Mouse (Mus musculus) heart, embryonic 13.5 days (tissue): ENCODE data around the gene Tmem132e. TPM values are rescaled to one million over a fixed set of nuclear protein-coding genes. Genes with fewer than 3 reads are reported as not detected.

Experiments used
- ATAC-seq: fragments of 200-750 bp; cut with Nextera tagmentation; 2 replicates; pipeline ENCODE4 v1.8.0; 2017; ENCODE audit warnings: moderate TSS enrichment; ENCODE audit not compliant: insufficient number of reproducible peaks, low FRiP score, low TSS enrichment; ENCODE audit errors: extremely low read depth
- H3K27ac ChIP-seq: fragments of 300-500 bp; sonication (generic); replicated peaks from 2 replicates; pipeline ENCODE4 v1.5.1; 2015; ENCODE audit warnings: moderate library complexity, mild to moderate bottlenecking, inconsistent platforms
- H3K27me3 ChIP-seq: fragments of 300-500 bp; sonication (generic); replicated peaks from 2 replicates; pipeline ENCODE4 v1.6.1; 2015; ENCODE audit warnings: mild to moderate bottlenecking, inconsistent platforms
- H3K36me3 ChIP-seq: fragments of 300-500 bp; sonication (generic); 2 replicates; pipeline ENCODE4 v1.6.1; 2015; ENCODE audit warnings: mild to moderate bottlenecking, inconsistent platforms
- H3K4me1 ChIP-seq: fragments of 300-500 bp; sonication (generic); 2 replicates; pipeline ENCODE4 v1.6.1; 2015; ENCODE audit warnings: inconsistent platforms
- H3K4me2 ChIP-seq: fragments of 300-500 bp; sonication (generic); 2 replicates; pipeline ENCODE4 v1.6.1; 2015; ENCODE audit warnings: inconsistent platforms, mild to moderate bottlenecking, moderate library complexity
- H3K4me3 ChIP-seq: fragments of 300-500 bp; sonication (generic); 2 replicates; pipeline ENCODE4 v1.5.1; 2015; ENCODE audit warnings: moderate library complexity, mild to moderate bottlenecking, inconsistent platforms
- H3K9ac ChIP-seq: fragments of 300-500 bp; sonication (generic); 2 replicates; pipeline ENCODE4 v1.6.1; 2015; ENCODE audit warnings: inconsistent platforms, mild to moderate bottlenecking, moderate library complexity
- H3K9me3 ChIP-seq: fragments of 300-500 bp; sonication (generic); 2 replicates; pipeline ENCODE4 v1.6.1; 2016; ENCODE audit warnings: inconsistent platforms
- WGBS: fragments of 180-500 bp; shearing (Covaris S2); methylation state at CpG from one replicate; pipeline ENCODE4 v1.1.7; 2015; ENCODE audit warnings: mixed read lengths; 5-methylcytosine and 5-hydroxymethylcytosine counted together
- polyA plus RNA-seq: library from polyadenylated mRNA; unstranded; fragments of >200 nt; fragmentation: Nextera tagmentation; extraction: Ambion mirVana; gene quantifications from 2 replicates; pipeline ENCODE4 v1.2.1, GENCODE M21; 2015

Tmem132e gene
- polyA plus RNA-seq, 1 experiment from 2014 or later = 0.15 TPM

- Histone ChIP-seq H3K9ac (no peak overlapping the region), H3K4me3 (no peak overlapping the region), H3K4me1 (no peaks in the 10 kb centered on the region), H3K4me2 (no peak overlapping the region), H3K9me3 (no peaks in the 10 kb centered on the region), H3K36me3 (no peaks in the 10 kb centered on the region), H3K27me3 (no peaks in the 10 kb centered on the region), H3K27ac (no peak overlapping the region)
- no peak for ATAC-seq
- 68% methylated on average over 3 of the region's 3 CpGs for WGBS
Measured at GRCm38 (mm10) chr11:82480941-82481340, 92.2 kb downstream of the Tmem132e start.

- WGBS = 54% methylated on average over 8 of the region's 8 CpGs
- Histone ChIP-seq H3K4me3 (no peak overlapping the region), H3K4me2 (no peak overlapping the region), H3K36me3 (no peaks in the 10 kb centered on the region), H3K9me3 (no peaks in the 10 kb centered on the region), H3K9ac (no peak overlapping the region), H3K27me3 (no peaks in the 10 kb centered on the region), H3K4me1 (no peaks in the 10 kb centered on the region), H3K27ac (no peak overlapping the region)
- no peak for ATAC-seq
Measured at GRCm38 (mm10) chr11:82487359-82488086, 98.8 kb downstream of the Tmem132e start.

- Histone ChIP-seq H3K4me2 (no peak overlapping the region), H3K27ac (no peak overlapping the region), H3K9me3 (no peaks in the 10 kb centered on the region), H3K36me3 (no peaks in the 10 kb centered on the region), H3K4me3 (no peak overlapping the region), H3K27me3 (no peaks in the 10 kb centered on the region), H3K9ac (no peak overlapping the region), H3K4me1 (no peaks in the 10 kb centered on the region)
- 73% methylated on average over 3 of the region's 3 CpGs for WGBS
- no peak for ATAC-seq
Measured at GRCm38 (mm10) chr11:82490896-82491295, 102.2 kb downstream of the Tmem132e start.

Other genes with a start within 250 kb of the Tmem132e start
- gene Ccl1, start 83.2 kb upstream of the Tmem132e start, polyA plus RNA-seq = not detected in 2 replicates